Mouse (Mus musculus): ENCODE data around the gene Luc7l. TPM values are rescaled to one million over a fixed set of nuclear protein-coding genes. Genes with fewer than 3 reads are reported as not detected.
"Not testable (repeated sequence)": the region's sequence is repeated elsewhere in the genome, so short reads cannot be mapped to it uniquely, and the experiment has no call there.

Luc7l gene
- polyA plus RNA-seq, 1 experiment from 2014 or later = 135 TPM

DNA sequence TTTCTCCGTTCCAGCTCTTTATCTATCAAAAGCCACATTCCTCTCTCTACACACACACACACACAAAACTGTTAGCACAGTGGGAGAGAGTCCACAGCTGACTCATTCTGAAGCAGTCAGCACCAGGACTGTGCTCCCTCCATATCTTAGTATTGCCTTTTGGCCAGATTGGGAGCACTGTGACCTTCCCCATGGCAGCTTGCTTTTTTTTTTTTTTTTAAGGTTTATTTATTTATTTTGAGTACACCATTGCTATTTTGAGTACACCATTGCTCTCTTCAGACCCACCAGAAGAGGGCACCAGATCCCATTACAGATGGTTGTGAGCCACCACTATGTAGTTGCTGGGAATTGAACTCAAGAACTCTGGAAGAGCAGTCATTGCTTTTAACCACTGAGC is 16.2 kb downstream of the Luc7l start:
- no peak for DNase-seq (ENCODE audit: low spot score)
- H3K9me3 ChIP-seq = no peaks in the 10 kb centered on the region
- no peak overlapping the region for H3K4me3 ChIP-seq
- 97% methylated on average over 1 of the region's 1 CpGs for WGBS
- H3K27me3 ChIP-seq (replicated peaks; ENCODE audit: low read depth, poor library complexity, severe bottlenecking) = no peaks in the 10 kb centered on the region
- peaks cover 96% of the 10 kb centered on the region for H3K36me3 ChIP-seq (replicated peaks)
- H3K4me1 ChIP-seq = no peaks in the 10 kb centered on the region
- no peak overlapping the region for H3K27ac ChIP-seq (replicated peaks)

DNA sequence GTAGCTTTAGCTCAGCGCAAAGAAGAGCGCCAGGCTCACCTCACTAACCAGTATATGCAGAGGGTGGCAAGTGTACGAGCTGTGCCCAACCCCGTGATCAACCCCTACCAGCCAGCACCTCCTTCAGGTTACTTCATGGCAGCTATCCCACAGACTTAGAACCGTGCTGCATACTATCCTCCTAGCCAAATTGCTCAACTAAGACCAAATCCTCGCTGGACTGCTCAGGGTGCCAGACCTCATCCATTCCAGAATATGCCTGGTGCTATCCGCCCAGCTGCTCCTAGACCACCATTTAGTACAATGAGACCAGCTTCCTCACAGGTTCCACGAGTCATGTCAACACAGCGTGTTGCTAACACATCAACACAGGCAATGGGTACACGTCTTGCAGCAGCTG is 16.9 kb downstream of the Luc7l start:
- not testable (repeated sequence) for H3K27ac ChIP-seq (replicated peaks); H3K9me3 ChIP-seq; DNase-seq (ENCODE audit: low spot score); H3K4me1 ChIP-seq; H3K4me3 ChIP-seq; H3K27me3 ChIP-seq (replicated peaks; ENCODE audit: low read depth, poor library complexity, severe bottlenecking)
- 97% methylated on average over 10 of the region's 10 CpGs for WGBS
- peaks cover 96% of the 10 kb centered on the region for H3K36me3 ChIP-seq (replicated peaks)

DNA sequence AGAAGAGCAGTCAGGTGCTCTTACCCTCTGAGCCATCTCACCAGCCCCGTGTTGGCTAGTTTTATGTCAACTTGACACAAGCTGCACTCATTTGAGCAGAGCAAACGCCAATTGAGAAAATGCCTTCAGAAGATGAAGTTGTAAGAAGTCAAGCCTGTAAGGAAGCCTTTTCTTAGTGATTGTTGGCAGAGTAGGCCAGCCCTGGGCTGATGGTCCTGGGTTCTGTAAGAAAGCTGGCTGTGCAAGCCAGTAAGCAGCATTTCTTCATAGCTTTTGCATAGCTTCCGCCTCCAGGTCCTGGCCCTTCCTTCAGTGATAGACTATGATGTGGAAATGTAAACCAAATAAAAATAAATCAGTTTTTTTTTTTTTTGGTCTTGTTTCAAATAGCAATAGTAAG is 19.9 kb downstream of the Luc7l start:
- no peak overlapping the region for H3K4me3 ChIP-seq
- peaks cover 96% of the 10 kb centered on the region for H3K36me3 ChIP-seq (replicated peaks)
- H3K27me3 ChIP-seq (replicated peaks; ENCODE audit: low read depth, poor library complexity, severe bottlenecking) = no peaks in the 10 kb centered on the region
- WGBS = 89% methylated on average over 3 of the region's 3 CpGs
- no peaks in the 10 kb centered on the region for H3K9me3 ChIP-seq
- H3K27ac ChIP-seq (replicated peaks) = no peak overlapping the region
- no peaks in the 10 kb centered on the region for H3K4me1 ChIP-seq
- DNase-seq (ENCODE audit: low spot score) = no peak

DNA sequence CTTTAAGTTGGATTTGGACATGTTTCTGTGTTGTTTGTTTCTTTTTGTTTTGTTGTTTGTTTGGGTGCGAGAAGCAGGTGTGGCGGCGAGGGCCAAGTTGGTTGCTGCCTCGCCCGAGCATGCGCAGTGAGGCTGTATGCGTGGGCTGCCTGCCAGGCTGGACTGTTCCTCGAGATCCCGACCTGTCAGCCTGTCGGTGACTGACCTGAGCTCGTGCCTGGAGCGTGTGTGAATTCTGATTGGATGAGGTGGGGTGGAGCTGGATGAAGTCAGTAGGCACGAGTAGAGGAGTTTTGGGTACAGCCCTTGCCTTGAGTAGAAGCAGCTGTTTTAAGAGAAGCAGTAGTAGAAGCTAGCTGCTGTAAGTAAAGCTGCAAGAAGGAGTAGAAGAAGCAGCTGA is 23.2 kb downstream of the Luc7l start:
- no peak overlapping the region for H3K27ac ChIP-seq (replicated peaks)
- no peaks in the 10 kb centered on the region for H3K27me3 ChIP-seq (replicated peaks; ENCODE audit: low read depth, poor library complexity, severe bottlenecking)
- WGBS = 89% methylated on average over 13 of the region's 13 CpGs
- no peak overlapping the region for H3K4me3 ChIP-seq
- H3K4me1 ChIP-seq = no peaks in the 10 kb centered on the region
- no peak for DNase-seq (ENCODE audit: low spot score)
- peaks cover 99% of the 10 kb centered on the region for H3K36me3 ChIP-seq (replicated peaks)
- H3K9me3 ChIP-seq = no peaks in the 10 kb centered on the region

DNA sequence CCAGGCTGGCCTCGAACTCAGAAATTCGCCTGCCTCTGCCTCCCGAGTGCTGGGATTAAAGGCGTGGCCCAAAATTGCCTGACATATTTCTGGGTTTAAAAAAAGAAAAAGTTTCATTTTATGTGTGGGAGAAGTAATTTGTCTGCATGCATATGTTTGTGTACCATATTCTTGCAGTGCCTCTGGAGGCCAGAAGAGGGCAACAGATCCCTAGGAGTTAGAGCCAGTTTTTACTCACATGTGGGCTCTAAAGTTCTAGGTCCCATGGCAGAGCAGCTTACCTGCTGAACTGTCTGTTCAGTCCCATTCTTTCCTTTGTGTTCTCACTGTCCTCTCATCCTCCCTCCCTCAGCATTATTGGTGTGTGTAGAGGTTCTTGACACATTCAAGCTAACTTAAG is 24.0 kb downstream of the Luc7l start:
- no peak overlapping the region for H3K27ac ChIP-seq (replicated peaks)
- H3K4me1 ChIP-seq = no peaks in the 10 kb centered on the region
- DNase-seq (ENCODE audit: low spot score) = peak; percentile 36
- no peak overlapping the region for H3K4me3 ChIP-seq
- peaks cover 99% of the 10 kb centered on the region for H3K36me3 ChIP-seq (replicated peaks)
- no peaks in the 10 kb centered on the region for H3K9me3 ChIP-seq
- H3K27me3 ChIP-seq (replicated peaks; ENCODE audit: low read depth, poor library complexity, severe bottlenecking) = no peaks in the 10 kb centered on the region
- 94% methylated on average over 4 of the region's 4 CpGs for whole genome bisulfite sequencing

DNA sequence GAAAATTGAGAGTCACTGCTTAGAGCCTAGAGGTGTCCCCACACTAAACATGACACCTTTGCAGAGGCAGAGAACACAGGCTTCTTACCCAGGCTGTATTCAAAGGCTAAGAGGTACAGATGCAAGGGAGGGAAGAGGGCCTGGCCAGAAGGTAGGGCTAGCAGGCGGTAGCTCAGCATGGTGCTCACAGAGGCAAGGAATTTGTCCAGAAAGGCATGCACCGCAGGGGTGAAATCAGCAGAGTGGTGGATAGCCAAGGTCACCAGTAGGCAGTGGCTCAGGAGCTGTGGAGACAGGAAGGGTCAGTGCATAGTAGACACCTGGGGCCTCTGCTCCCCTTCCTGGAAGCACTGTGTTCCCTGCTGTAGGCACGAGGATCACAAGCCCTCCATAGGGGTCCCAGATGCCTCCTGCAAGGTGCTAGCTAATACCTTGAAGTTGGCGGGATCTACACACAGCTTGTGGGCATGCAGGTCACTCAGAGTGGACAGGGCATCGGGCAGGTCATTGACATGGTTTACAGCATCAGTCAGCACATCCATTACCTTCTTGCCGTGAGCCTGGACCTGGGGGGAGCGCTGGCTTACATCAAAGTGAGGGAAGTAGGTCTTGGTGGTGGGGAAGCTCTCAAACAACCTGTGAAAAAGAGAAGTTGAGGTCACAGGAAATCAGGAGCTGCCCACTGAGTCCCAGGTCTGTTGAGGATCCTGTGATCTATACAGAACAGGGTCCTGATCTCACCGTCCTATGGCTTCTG is 33.7 kb downstream of the Luc7l start:
- no peak overlapping the region for H3K27ac ChIP-seq (replicated peaks)
- peaks cover 6% of the 10 kb centered on the region for H3K9me3 ChIP-seq
- H3K4me1 ChIP-seq = no peaks in the 10 kb centered on the region
- no peak for DNase-seq (ENCODE audit: low spot score)
- H3K4me3 ChIP-seq = no peak overlapping the region
- no peaks in the 10 kb centered on the region for H3K27me3 ChIP-seq (replicated peaks; ENCODE audit: low read depth, poor library complexity, severe bottlenecking)
- peaks cover 100% of the 10 kb centered on the region for H3K36me3 ChIP-seq (replicated peaks)
- 87% methylated on average over 8 of the region's 8 CpGs for WGBS

DNA sequence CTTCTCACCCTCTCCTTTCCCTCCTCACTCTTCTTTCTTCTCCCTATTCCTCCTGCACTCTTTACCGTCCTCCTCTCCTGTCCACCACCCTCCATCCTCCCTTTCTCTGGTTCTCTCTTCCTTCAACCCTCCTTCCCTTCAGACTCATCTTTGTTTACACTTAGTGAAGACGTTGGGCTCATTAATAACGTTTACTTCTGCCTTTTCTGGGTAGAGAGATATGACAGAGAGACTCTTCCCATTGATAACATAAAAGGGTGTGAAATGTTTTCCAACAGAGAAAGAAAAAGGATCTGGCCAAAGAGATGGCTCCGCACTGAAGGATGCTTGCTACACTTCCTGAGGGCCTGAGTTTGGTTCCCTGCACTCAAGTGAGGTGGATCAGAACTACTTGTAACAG is 36.8 kb downstream of the Luc7l start:
- no peak overlapping the region for H3K27ac ChIP-seq (replicated peaks)
- H3K4me3 ChIP-seq = no peak overlapping the region
- DNase-seq (ENCODE audit: low spot score) = no peak
- H3K36me3 ChIP-seq (replicated peaks) = peaks cover 76% of the 10 kb centered on the region
- peaks cover 15% of the 10 kb centered on the region for H3K9me3 ChIP-seq
- no peaks in the 10 kb centered on the region for H3K27me3 ChIP-seq (replicated peaks; ENCODE audit: low read depth, poor library complexity, severe bottlenecking)
- no peaks in the 10 kb centered on the region for H3K4me1 ChIP-seq
- WGBS = 85% methylated on average over 4 of the region's 4 CpGs

DNA sequence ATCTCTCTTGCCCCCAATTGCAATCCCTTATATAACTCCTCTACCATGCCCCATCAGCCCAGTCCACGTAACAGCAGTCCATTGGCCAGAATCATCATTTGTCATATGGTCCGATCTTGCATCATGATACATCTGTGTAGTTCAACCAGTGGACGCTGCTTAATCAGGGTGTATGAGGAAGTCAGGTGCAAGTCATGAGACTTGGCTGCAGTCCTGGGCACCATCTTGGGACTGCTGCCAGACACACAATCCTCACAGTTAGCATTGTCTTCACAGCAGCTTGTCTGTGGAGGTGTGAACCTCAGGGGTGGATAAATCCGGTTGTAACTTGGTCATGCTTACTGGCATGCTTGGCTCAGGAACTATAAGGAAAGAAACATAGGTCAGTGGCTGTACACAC is 45.6 kb downstream of the Luc7l start:
- not testable (repeated sequence) for H3K4me1 ChIP-seq; H3K36me3 ChIP-seq (replicated peaks); H3K27ac ChIP-seq (replicated peaks); H3K27me3 ChIP-seq (replicated peaks; ENCODE audit: low read depth, poor library complexity, severe bottlenecking); DNase-seq (ENCODE audit: low spot score); H3K4me3 ChIP-seq
- H3K9me3 ChIP-seq = peaks cover 14% of the 10 kb centered on the region
- 90% methylated on average over 4 of the region's 4 CpGs for WGBS

DNA sequence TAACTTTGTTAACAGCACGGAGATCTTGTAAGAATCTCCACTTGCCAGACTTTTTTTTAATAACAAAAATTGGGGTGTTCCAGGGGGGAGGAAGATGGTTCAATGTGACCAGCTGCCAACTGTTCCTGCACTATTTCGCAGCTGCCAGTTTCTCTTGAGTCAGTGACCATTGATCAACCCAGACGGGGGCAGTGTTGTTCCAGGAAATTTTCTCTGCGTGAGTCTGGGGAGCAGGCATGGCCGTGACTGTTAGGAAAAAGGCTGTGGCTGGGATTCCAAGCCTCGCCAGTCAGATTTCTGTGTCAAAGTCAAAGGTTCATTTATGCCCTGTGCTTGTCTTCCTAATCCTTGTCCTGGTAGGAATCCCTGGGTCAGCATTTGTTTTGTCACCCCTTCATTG is 61.6 kb downstream of the Luc7l start:
- Histone ChIP-seq H3K9me3 (no peaks in the 10 kb centered on the region), H3K36me3 (replicated peaks) (no peaks in the 10 kb centered on the region), H3K27ac (replicated peaks) (no peak overlapping the region), H3K4me3 (no peak overlapping the region), H3K27me3 (replicated peaks; ENCODE audit: low read depth, poor library complexity, severe bottlenecking) (peaks cover 22% of the 10 kb centered on the region), H3K4me1 (peaks cover 3% of the 10 kb centered on the region; the same call in 1 of the 2 replicates)
- DNase-seq (ENCODE audit: low spot score) = peak; percentile 72
- WGBS = 11% methylated on average over 6 of the region's 6 CpGs

DNA sequence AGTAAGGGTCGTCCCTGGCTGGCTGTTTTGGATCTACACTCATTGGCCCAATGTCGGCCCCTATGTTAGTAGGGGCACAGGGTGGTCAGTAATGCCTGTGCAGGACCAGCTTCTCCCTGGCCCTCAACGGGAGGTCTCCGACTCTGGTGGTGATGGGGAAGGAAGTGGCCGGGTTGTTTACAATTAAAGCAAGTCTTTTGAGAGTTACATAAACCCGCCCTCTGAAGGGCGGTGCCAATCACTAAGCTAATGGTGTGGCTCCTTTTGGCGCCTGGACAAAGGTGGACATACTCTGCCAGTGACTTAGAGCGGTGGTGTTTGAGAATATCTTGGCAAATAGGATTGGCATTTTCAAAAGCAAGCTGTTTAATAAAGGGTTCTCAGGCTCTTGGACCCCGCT is 62.8 kb downstream of the Luc7l start:
- H3K27me3 ChIP-seq (replicated peaks; ENCODE audit: low read depth, poor library complexity, severe bottlenecking) = peaks cover 22% of the 10 kb centered on the region
- WGBS = 39% methylated on average over 10 of the region's 10 CpGs
- H3K4me1 ChIP-seq = peaks cover 3% of the 10 kb centered on the region; the same call in 1 of the 2 replicates
- H3K36me3 ChIP-seq (replicated peaks) = no peaks in the 10 kb centered on the region
- no peak for DNase-seq (ENCODE audit: low spot score)
- no peak overlapping the region for H3K4me3 ChIP-seq
- no peak overlapping the region for H3K27ac ChIP-seq (replicated peaks)
- no peaks in the 10 kb centered on the region for H3K9me3 ChIP-seq

DNA sequence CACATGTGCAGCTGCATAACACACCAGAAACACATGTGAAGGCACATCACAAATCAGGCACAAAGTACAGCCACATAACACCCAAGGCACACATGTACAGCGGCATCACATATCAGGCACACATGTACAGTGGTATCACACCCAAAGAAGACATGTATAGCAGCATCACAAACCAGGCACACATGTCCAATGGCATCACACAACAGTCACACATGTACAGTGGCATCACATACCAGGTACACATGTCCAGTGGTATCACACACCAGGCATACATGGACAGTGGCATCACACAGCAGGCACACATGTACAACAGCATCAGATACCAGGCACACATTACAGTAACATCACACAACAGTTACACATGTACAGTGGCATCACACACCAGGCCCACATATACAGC is 65.7 kb downstream of the Luc7l start:
- Histone ChIP-seq H3K4me1 (peaks cover 3% of the 10 kb centered on the region; the same call in 1 of the 2 replicates), H3K27ac (replicated peaks) (no peak overlapping the region), H3K27me3 (replicated peaks; ENCODE audit: low read depth, poor library complexity, severe bottlenecking) (peaks cover 22% of the 10 kb centered on the region), H3K36me3 (replicated peaks) (no peaks in the 10 kb centered on the region), H3K9me3 (no peaks in the 10 kb centered on the region), H3K4me3 (no peak overlapping the region)
- 90% methylated on average over 1 of the region's 1 CpGs for WGBS
- no peak for DNase-seq (ENCODE audit: low spot score)
